Mouse (Mus musculus) ES-Bruce4 (cell line): ENCODE results near the gene Cpn2. TPM values are rescaled to one million over a fixed set of nuclear protein-coding genes. Genes with fewer than 3 reads are reported as not detected.

Experiments used
- H3K27ac ChIP-seq: 2 replicates; pipeline ENCODE4 v1.5.1; 2012; ENCODE audit warnings: low read length, inconsistent platforms; ENCODE audit not compliant: insufficient read depth
- H3K27me3 ChIP-seq: 2 replicates; pipeline ENCODE4 v1.6.1; 2012; ENCODE audit warnings: mild to moderate bottlenecking, low read length, inconsistent platforms; ENCODE audit not compliant: control insufficient read depth, poor library complexity, insufficient read depth, severe bottlenecking
- H3K36me3 ChIP-seq: 2 replicates; pipeline ENCODE4 v1.6.1; 2012; ENCODE audit warnings: inconsistent platforms, mild to moderate bottlenecking, low read length, moderate library complexity; ENCODE audit not compliant: control insufficient read depth, poor library complexity, insufficient read depth, severe bottlenecking
- H3K4me1 ChIP-seq: one replicate; pipeline ENCODE4 v1.8.1; 2011; ENCODE audit warnings: low read length; ENCODE audit not compliant: control insufficient read depth, insufficient read depth
- H3K4me3 ChIP-seq: 2 replicates; pipeline ENCODE4 v1.5.1; 2011; ENCODE audit warnings: low read depth, mild to moderate bottlenecking, low read length
- H3K9ac ChIP-seq: 2 replicates; pipeline ENCODE4 v1.6.1; 2012; ENCODE audit warnings: low read depth, mild to moderate bottlenecking, inconsistent platforms; ENCODE audit not compliant: poor library complexity, severe bottlenecking
- H3K9me3 ChIP-seq: replicated peaks from 2 replicates; pipeline ENCODE4 v1.6.1; 2012; ENCODE audit warnings: mild to moderate bottlenecking, low read length, inconsistent platforms; ENCODE audit not compliant: control insufficient read depth, poor library complexity, insufficient read depth, severe bottlenecking
- CTCF ChIP-seq: IDR thresholded peaks from one replicate; pipeline ENCODE4 v1.8.1; 2011; ENCODE audit warnings: low read depth, low read length
- EP300 ChIP-seq: IDR thresholded peaks from 2 replicates; pipeline ENCODE4 v1.6.1; 2011; ENCODE audit warnings: low read depth, low read length; ENCODE audit not compliant: insufficient read depth
- POLR2A ChIP-seq: IDR thresholded peaks from one replicate; pipeline ENCODE4 v1.8.1; 2011; ENCODE audit warnings: low read length; ENCODE audit not compliant: insufficient read depth
- polyA plus RNA-seq: library from polyadenylated mRNA; stranded (reverse); fragments of >200 nt; gene quantifications from 2 replicates; pipeline ENCODE4 v1.2.4, GENCODE M21; 2011; ENCODE audit warnings: low read depth; ENCODE audit not compliant: missing spikeins, insufficient read depth, insufficient read length

Gene Cpn2
- polyA plus RNA-seq, 1 experiment, result not detected

DNA sequence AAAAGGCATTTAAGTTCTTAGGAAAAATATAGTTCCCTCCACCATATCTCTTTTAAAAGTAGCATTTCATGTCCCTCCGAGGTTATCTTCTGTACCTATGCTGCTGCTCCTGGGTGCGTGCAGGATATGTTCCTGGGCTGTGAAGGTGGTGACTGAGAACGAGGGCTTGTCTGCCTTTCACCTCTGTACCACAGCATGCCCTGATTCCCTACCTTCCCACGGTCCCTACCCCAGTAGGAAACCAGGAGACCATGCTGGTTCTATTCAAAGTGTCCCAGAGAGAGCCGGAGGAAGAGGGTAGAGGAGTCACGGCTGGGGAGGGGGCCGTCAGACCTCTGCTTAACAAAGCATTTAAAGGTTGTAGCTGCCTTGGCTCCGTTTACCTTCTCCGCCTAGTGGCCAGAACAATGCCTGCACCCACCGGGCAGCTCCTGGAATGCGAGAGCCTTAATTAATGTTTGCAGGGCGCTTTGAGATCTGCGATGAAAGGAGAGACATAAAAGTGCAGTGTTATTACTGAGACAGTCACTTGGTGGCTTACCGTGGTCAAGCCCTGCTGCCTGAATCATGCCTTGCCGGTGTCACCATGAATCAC lies 16.5 kb upstream of the Cpn2 start:
- peak overlapping the region; percentile 13; the same call in 1 of the 2 replicates for H3K4me3 ChIP-seq
- H3K9me3 ChIP-seq, result no peaks in the 10 kb centered on the region
- peaks cover 13% of the 10 kb centered on the region for H3K4me1 ChIP-seq
- TF ChIP-seq EP300 (no peak), POLR2A (no peak), CTCF (peak; percentile 58)
- H3K27ac ChIP-seq, result no peak overlapping the region
- H3K27me3 ChIP-seq, result no peaks in the 10 kb centered on the region
- H3K9ac ChIP-seq, result no peak overlapping the region
- H3K36me3 ChIP-seq, result no peaks in the 10 kb centered on the region

DNA sequence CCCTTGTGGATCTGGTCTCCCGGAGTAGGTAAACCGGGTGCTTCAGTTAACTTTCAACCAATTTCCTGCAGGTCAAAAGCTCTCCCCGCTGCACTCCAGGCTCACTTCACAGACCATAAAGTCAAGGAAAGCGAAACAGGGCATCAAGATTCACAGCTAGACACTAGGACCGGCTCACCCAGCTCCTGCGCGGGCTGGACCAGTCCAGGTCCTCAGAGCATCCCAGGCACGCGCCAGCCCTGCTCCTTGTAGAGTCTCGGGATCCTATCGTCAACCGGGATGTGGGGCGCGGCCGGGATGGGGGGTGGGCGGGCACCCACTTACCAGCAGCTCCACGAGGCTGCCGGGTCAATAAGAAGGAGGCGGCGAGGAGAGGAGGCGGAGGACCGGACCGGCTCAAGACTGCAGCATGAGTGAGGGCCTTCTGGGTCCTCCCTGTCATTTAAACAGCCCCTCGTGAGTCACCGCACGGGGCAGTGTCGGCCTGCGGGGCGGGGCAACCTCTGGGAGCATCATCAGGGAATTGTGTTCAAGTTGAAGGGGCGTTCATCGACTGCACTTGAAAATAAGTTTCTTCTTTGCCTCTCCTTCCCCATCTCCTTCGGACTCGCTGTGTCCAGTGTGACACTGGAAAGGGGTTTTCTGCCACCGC lies 15.7 kb upstream of the Cpn2 start, which contains the start of gene Lrrc15:
Gene Lrrc15, minus strand, starts transcription at position 413 of the 652 bp plus-strand sequence.
- TF ChIP-seq POLR2A, result no peak
- TF ChIP-seq EP300, result no peak
- TF ChIP-seq CTCF, result peak; percentile 24
- Histone ChIP-seq H3K27me3 (no peaks in the 10 kb centered on the region), H3K4me1 (peaks cover 17% of the 10 kb centered on the region), H3K36me3 (no peaks in the 10 kb centered on the region), H3K27ac (no peak within 1 kb of the TSS), H3K4me3 (peak within 1 kb of the TSS; percentile 65), H3K9ac (peak within 1 kb of the TSS; percentile 45; the same call in 1 of the 2 replicates), H3K9me3 (no peaks in the 10 kb centered on the region)

DNA sequence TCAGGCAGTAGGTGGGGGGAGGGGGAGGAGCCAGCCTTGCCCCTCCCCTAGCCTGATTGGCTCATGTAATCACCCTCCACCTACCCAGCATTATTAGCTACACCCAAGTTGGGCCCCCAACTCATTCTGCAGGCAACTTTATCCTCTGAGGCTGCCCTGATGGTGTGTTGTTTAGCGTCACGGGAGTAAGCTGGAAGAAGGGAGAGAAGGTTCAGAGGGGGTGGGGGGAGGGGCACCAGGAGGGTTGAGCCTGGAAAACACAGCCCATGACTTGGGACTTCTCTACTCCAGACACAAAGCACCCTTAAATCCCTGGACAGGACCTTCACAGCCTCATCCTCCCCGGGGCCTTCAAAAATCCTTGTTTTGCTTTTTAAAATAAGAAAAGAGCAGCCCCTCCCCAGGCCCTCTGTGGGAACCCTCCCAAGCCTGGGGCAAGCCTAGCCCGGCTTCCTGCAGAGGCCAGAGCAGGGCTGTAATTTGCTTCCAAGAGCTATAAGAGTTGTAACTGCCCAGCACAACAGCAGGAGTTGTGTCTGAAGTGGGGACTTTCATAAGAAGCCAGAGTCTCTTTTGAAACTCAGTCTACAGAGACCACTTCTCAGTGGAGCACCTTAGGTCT lies 13.5 kb upstream of the Cpn2 start:
- TF ChIP-seq POLR2A (no peak), CTCF (no peak), EP300 (peak; percentile 68)
- H3K4me3 ChIP-seq, result no peak overlapping the region
- no peaks in the 10 kb centered on the region for H3K36me3 ChIP-seq
- H3K27ac ChIP-seq, result peak overlapping the region; percentile 88
- H3K27me3 ChIP-seq, result no peaks in the 10 kb centered on the region
- H3K4me1 ChIP-seq, result peaks cover 15% of the 10 kb centered on the region
- no peaks in the 10 kb centered on the region for H3K9me3 ChIP-seq
- H3K9ac ChIP-seq, result no peak overlapping the region

DNA sequence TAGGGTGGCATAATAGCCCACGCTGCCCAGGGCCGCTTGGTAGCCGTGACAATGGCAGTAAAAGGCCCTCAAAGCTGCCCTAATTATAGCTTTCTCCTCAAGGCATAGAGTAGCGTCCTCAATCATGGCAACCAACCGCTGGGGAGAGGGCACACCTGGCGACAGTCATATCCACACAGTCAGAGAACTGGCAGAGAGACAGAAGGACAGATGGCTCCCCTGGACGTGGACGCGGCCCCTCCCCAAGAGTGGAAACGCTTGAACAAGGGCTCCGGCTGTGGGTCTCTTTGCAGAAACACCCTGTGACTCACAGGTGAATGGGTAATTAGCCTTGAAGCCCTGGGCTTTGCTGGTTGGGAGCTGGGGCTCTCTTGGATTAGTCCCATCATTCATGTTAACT lies 11.1 kb upstream of the Cpn2 start:
- TF ChIP-seq EP300 (no peak), CTCF (no peak), POLR2A (no peak)
- Histone ChIP-seq H3K4me1 (peaks cover 10% of the 10 kb centered on the region), H3K9me3 (no peaks in the 10 kb centered on the region)

DNA sequence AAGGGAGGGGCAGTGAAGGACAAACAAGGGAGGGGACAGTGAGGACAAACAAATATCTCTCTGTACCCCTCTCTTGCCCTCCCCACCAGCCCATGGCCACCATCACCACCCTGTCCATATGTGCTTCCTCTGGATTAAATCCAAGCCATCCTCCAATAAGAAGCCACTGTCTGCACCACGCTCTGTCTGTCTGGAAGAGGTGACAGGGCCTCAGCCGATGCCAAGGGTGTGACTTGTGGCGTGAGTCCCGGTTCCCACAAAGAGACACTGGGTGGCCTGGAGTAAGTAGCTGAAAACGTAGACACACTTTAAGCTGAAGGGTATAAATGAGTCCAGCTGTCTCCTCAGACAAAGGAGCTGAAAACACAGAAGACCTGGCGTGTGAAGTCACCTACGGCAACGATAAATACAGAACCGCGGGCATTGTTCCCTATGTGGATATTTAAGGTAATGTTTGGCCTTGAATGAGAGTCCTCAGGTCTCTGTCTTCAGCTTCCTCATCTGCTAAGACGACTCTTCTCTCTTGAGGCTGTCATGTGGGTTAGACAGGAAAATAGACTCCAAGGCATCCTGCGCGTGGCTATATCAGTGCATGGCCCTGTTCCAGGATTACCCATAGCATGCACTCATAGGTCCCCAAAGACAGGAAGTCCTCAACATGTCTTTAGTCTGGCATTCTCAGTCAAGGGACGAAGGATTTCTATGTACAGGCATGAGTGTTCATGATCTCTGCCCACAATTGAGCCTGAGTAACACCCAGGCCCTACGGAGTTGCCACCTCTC lies 8.4 kb upstream of the Cpn2 start:
- Histone ChIP-seq H3K9me3 (no peaks in the 10 kb centered on the region), H3K27me3 (no peaks in the 10 kb centered on the region), H3K4me3 (no peak overlapping the region), H3K4me1 (peaks cover 4% of the 10 kb centered on the region), H3K36me3 (no peaks in the 10 kb centered on the region), H3K9ac (no peak overlapping the region), H3K27ac (no peak overlapping the region)
- TF ChIP-seq POLR2A (no peak), EP300 (no peak), CTCF (no peak)

More for the DNA sequence above, 11.1 kb upstream of the Cpn2 start:
- Histone ChIP-seq H3K27me3 (no peaks in the 10 kb centered on the region), H3K9ac (no peak overlapping the region), H3K36me3 (no peaks in the 10 kb centered on the region), H3K27ac (no peak overlapping the region), H3K4me3 (no peak overlapping the region)
